Mouse (Mus musculus) midbrain, embryonic 13.5 days (tissue): Measurements from ENCODE around the gene Gm20824. TPM values are rescaled to one million over a fixed set of nuclear protein-coding genes. Genes with fewer than 3 reads are reported as not detected.
"Not testable (repeated sequence)": the region's sequence is repeated elsewhere in the genome, so short reads cannot be mapped to it uniquely, and the experiment has no call there.

Experiments used
- ATAC-seq: fragments of 200-750 bp; cut with Nextera tagmentation; 2 replicates; pipeline ENCODE4 v1.8.0; 2017; ENCODE audit warnings: mild to moderate bottlenecking, moderate TSS enrichment, moderate library complexity
- H3K27ac ChIP-seq: fragments of 300-500 bp; sonication (generic); 2 replicates; pipeline ENCODE4 v1.5.1; 2015; ENCODE audit warnings: inconsistent platforms, mild to moderate bottlenecking, moderate library complexity
- H3K27me3 ChIP-seq: fragments of 300-500 bp; sonication (generic); 2 replicates; pipeline ENCODE4 v1.6.1; 2015; ENCODE audit warnings: mild to moderate bottlenecking, inconsistent platforms
- H3K36me3 ChIP-seq: fragments of 300-500 bp; sonication (generic); 2 replicates; pipeline ENCODE4 v1.6.1; 2015; ENCODE audit warnings: mild to moderate bottlenecking, inconsistent platforms
- H3K4me1 ChIP-seq: fragments of 300-500 bp; sonication (generic); replicated peaks from 2 replicates; pipeline ENCODE4 v1.6.1; 2015; ENCODE audit warnings: inconsistent platforms
- H3K4me2 ChIP-seq: fragments of 300-500 bp; sonication (generic); replicated peaks from 2 replicates; pipeline ENCODE4 v1.6.1; 2015; ENCODE audit warnings: moderate library complexity, mild to moderate bottlenecking, inconsistent platforms
- H3K4me3 ChIP-seq: fragments of 300-500 bp; sonication (generic); replicated peaks from 2 replicates; pipeline ENCODE4 v1.5.1; 2015; ENCODE audit warnings: mild to moderate bottlenecking, inconsistent platforms
- H3K9ac ChIP-seq: fragments of 300-500 bp; sonication (generic); replicated peaks from 2 replicates; pipeline ENCODE4 v1.6.1; 2015; ENCODE audit warnings: mild to moderate bottlenecking, inconsistent platforms
- H3K9me3 ChIP-seq: fragments of 300-500 bp; sonication (generic); 2 replicates; pipeline ENCODE4 v1.6.1; 2016; ENCODE audit warnings: mild to moderate bottlenecking, inconsistent platforms
- WGBS: fragments of 180-500 bp; shearing (Covaris S2); methylation state at CpG from one replicate; pipeline ENCODE4 v1.1.7; 2015; 5-methylcytosine and 5-hydroxymethylcytosine counted together
- polyA plus RNA-seq: library from polyadenylated mRNA; unstranded; fragments of >200 nt; fragmentation: Nextera tagmentation; extraction: Ambion mirVana; gene quantifications from 2 replicates; pipeline ENCODE4 v1.2.1, GENCODE M21; 2015

Gm20824 gene
- not detected in 2 replicates for polyA plus RNA-seq

GRCm38 (mm10) chrY:8257607-8258006, at the start of gene Gm20824:
Gene Gm20824, plus strand, starts transcription at chrY:8257907.
- not testable (repeated sequence) for H3K27ac ChIP-seq, H3K4me3 ChIP-seq, H3K4me2 ChIP-seq, H3K36me3 ChIP-seq, H3K9me3 ChIP-seq, H3K4me1 ChIP-seq, H3K9ac ChIP-seq, H3K27me3 ChIP-seq, ATAC-seq
- no CpG with 5 or more reads among the region's 6 CpGs for WGBS

Other genes with a start within 250 kb of the Gm20824 start
- not detected in 2 replicates for gene Gm20825, start 186.4 kb upstream of the Gm20824 start, polyA plus RNA-seq